Mouse (Mus musculus): ENCODE measurements around the gene Dab1. TPM values are rescaled to one million over a fixed set of nuclear protein-coding genes. Genes with fewer than 3 reads are reported as not detected.

Dab1 gene
- polyA plus RNA-seq, 1 experiment from 2014 or later, result 41.3 TPM

- ATAC-seq (ENCODE audit: low FRiP score, low read depth), result peak; percentile 80
- Histone ChIP-seq H3K4me1 (peaks cover 3% of the 10 kb centered on the region; the same call in 1 of the 2 replicates), H3K9me3 (no peaks in the 10 kb centered on the region), H3K9ac (no peak overlapping the region), H3K27me3 (replicated peaks) (no peaks in the 10 kb centered on the region), H3K27ac (0 out of 2 replicates have a peak overlapping the region, but pooled peaks have one; percentile 12), H3K36me3 (no peaks in the 10 kb centered on the region), H3K4me3 (no peak overlapping the region), H3K4me2 (replicated peaks) (no peak overlapping the region)
- WGBS, result 69% methylated on average over 13 of the region's 13 CpGs
These were observed 1141.9 kb downstream of the Dab1 start for GRCm38 (mm10) chr4:104760878-104761624.

GRCm38 (mm10) chr4:104766065-104766464, 1146.9 kb downstream of the Dab1 start, which contains the start of gene C8b:
TSS of gene C8b (plus strand) at chr4:104766317.
- WGBS, result 93% methylated on average over 8 of the region's 8 CpGs
- H3K36me3 ChIP-seq, result no peaks in the 10 kb centered on the region
- no peak for ATAC-seq (ENCODE audit: low FRiP score, low read depth)

GRCm38 (mm10) chr4:104768190-104768589, 1149.0 kb downstream of the Dab1 start:
- Histone ChIP-seq H3K9me3 (no peaks in the 10 kb centered on the region), H3K9ac (no peak overlapping the region), H3K4me2 (replicated peaks) (no peak overlapping the region), H3K4me3 (no peak overlapping the region), H3K4me1 (no peaks in the 10 kb centered on the region), H3K27ac (no peak overlapping the region), H3K27me3 (replicated peaks) (no peaks in the 10 kb centered on the region), H3K36me3 (no peaks in the 10 kb centered on the region)
- ATAC-seq (ENCODE audit: low FRiP score, low read depth), result no peak
- 85% methylated on average over 4 of the region's 4 CpGs for WGBS

More at GRCm38 (mm10) chr4:104766065-104766464, 1146.9 kb downstream of the Dab1 start, which contains the start of gene C8b:
- Histone ChIP-seq H3K9me3 (no peaks in the 10 kb centered on the region), H3K27ac (no peak within 1 kb of the TSS), H3K9ac (no peak within 1 kb of the TSS), H3K27me3 (replicated peaks) (no peaks in the 10 kb centered on the region), H3K4me1 (peaks cover 3% of the 10 kb centered on the region; the same call in 1 of the 2 replicates), H3K4me2 (replicated peaks) (no peak within 1 kb of the TSS), H3K4me3 (no peak within 1 kb of the TSS)

GRCm38 (mm10) chr4:104769602-104770001, 1150.4 kb downstream of the Dab1 start:
- no peak overlapping the region for H3K9ac ChIP-seq

GRCm38 (mm10) chr4:104770331-104770730, 1151.2 kb downstream of the Dab1 start:
- no peak for ATAC-seq (ENCODE audit: low FRiP score, low read depth)
- Histone ChIP-seq H3K9ac (no peak overlapping the region), H3K4me1 (no peaks in the 10 kb centered on the region), H3K4me3 (no peak overlapping the region), H3K9me3 (no peaks in the 10 kb centered on the region), H3K36me3 (no peaks in the 10 kb centered on the region), H3K27me3 (replicated peaks) (no peaks in the 10 kb centered on the region), H3K4me2 (replicated peaks) (no peak overlapping the region), H3K27ac (no peak overlapping the region)
- 68% methylated on average over 4 of the region's 4 CpGs for WGBS

More at GRCm38 (mm10) chr4:104769602-104770001, 1150.4 kb downstream of the Dab1 start:
- Histone ChIP-seq H3K27ac (no peak overlapping the region), H3K4me3 (no peak overlapping the region), H3K36me3 (no peaks in the 10 kb centered on the region), H3K4me2 (replicated peaks) (no peak overlapping the region), H3K4me1 (no peaks in the 10 kb centered on the region), H3K9me3 (no peaks in the 10 kb centered on the region), H3K27me3 (replicated peaks) (no peaks in the 10 kb centered on the region)
- ATAC-seq (ENCODE audit: low FRiP score, low read depth), result no peak
- 89% methylated on average over 8 of the region's 8 CpGs for WGBS

- H3K4me3 ChIP-seq, result no peak overlapping the region
- no peak overlapping the region for H3K9ac ChIP-seq
- H3K27me3 ChIP-seq (replicated peaks), result no peaks in the 10 kb centered on the region
- no peak overlapping the region for H3K4me2 ChIP-seq (replicated peaks)
- 61% methylated on average over 3 of the region's 3 CpGs for WGBS
- no peaks in the 10 kb centered on the region for H3K36me3 ChIP-seq
- no peaks in the 10 kb centered on the region for H3K9me3 ChIP-seq
- no peak overlapping the region for H3K27ac ChIP-seq
- no peak for ATAC-seq (ENCODE audit: low FRiP score, low read depth)
- no peaks in the 10 kb centered on the region for H3K4me1 ChIP-seq
These were observed 1156.4 kb downstream of the Dab1 start for GRCm38 (mm10) chr4:104775601-104776000.

GRCm38 (mm10) chr4:104779460-104779859, 1160.3 kb downstream of the Dab1 start:
- 84% methylated on average over 5 of the region's 5 CpGs for WGBS

GRCm38 (mm10) chr4:104781441-104781840, 1162.3 kb downstream of the Dab1 start:
- Histone ChIP-seq H3K27me3 (replicated peaks) (no peaks in the 10 kb centered on the region), H3K36me3 (no peaks in the 10 kb centered on the region), H3K27ac (no peak overlapping the region), H3K4me2 (replicated peaks) (no peak overlapping the region), H3K4me1 (no peaks in the 10 kb centered on the region), H3K4me3 (no peak overlapping the region), H3K9me3 (no peaks in the 10 kb centered on the region), H3K9ac (no peak overlapping the region)
- ATAC-seq (ENCODE audit: low FRiP score, low read depth), result no peak
- WGBS, result 69% methylated on average over 3 of the region's 3 CpGs

More at GRCm38 (mm10) chr4:104779460-104779859, 1160.3 kb downstream of the Dab1 start:
- Histone ChIP-seq H3K4me2 (replicated peaks) (no peak overlapping the region), H3K4me1 (no peaks in the 10 kb centered on the region), H3K9ac (no peak overlapping the region), H3K9me3 (no peaks in the 10 kb centered on the region), H3K27ac (no peak overlapping the region), H3K4me3 (no peak overlapping the region), H3K27me3 (replicated peaks) (no peaks in the 10 kb centered on the region), H3K36me3 (no peaks in the 10 kb centered on the region)
- ATAC-seq (ENCODE audit: low FRiP score, low read depth), result no peak

- no peaks in the 10 kb centered on the region for H3K4me1 ChIP-seq
- WGBS, result 89% methylated on average over 4 of the region's 4 CpGs
- H3K9me3 ChIP-seq, result no peaks in the 10 kb centered on the region
- no peaks in the 10 kb centered on the region for H3K27me3 ChIP-seq (replicated peaks)
- no peak overlapping the region for H3K4me2 ChIP-seq (replicated peaks)
- no peak overlapping the region for H3K27ac ChIP-seq
- H3K9ac ChIP-seq, result no peak overlapping the region
- no peak for ATAC-seq (ENCODE audit: low FRiP score, low read depth)
- H3K36me3 ChIP-seq, result no peaks in the 10 kb centered on the region
- no peak overlapping the region for H3K4me3 ChIP-seq
These were observed 1163.2 kb downstream of the Dab1 start for GRCm38 (mm10) chr4:104782346-104782745.

GRCm38 (mm10) chr4:104792111-104792510, 1173.0 kb downstream of the Dab1 start:
- no peak for ATAC-seq (ENCODE audit: low FRiP score, low read depth)
- 91% methylated on average over 4 of the region's 4 CpGs for WGBS
- Histone ChIP-seq H3K4me1 (no peaks in the 10 kb centered on the region), H3K36me3 (no peaks in the 10 kb centered on the region), H3K27me3 (replicated peaks) (no peaks in the 10 kb centered on the region), H3K9ac (no peak overlapping the region), H3K4me3 (no peak overlapping the region), H3K9me3 (no peaks in the 10 kb centered on the region), H3K27ac (no peak overlapping the region), H3K4me2 (replicated peaks) (no peak overlapping the region)

Data from neural tube, embryonic 12.5 days (tissue).